Mouse (Mus musculus): ENCODE data around the gene Lsm3. TPM values are rescaled to one million over a fixed set of nuclear protein-coding genes. Genes with fewer than 3 reads are reported as not detected.

Lsm3 gene
- polyA plus RNA-seq, 1 experiment from 2014 or later = 185 TPM

- Histone ChIP-seq H3K4me2 (ENCODE audit: low read length) (no peak overlapping the region), H3K4me1 (ENCODE audit: control insufficient read depth in 2 of 2, insufficient read depth in 2 of 2, low read length in 2 of 2) (peaks cover 0 to 34% of the 10 kb centered on the region in 2 experiments; a peak in 3 of 4 replicates), H3K9ac (ENCODE audit: low read length) (no peak overlapping the region), H3K36me3 (ENCODE audit: control insufficient read depth, insufficient read depth, low read length) (peaks cover 29% of the 10 kb centered on the region), H3K4me3 (ENCODE audit: control insufficient read depth in 1 of 2, insufficient read depth in 1 of 2, low read depth in 1 of 2, low read length in 2 of 2) (no peak overlapping the region), H3K27ac (replicated peaks in 1 of 2; ENCODE audit: control insufficient read depth in 1 of 2, insufficient read depth in 1 of 2, low read depth in 2 of 2, low read length in 2 of 2) (no peak overlapping the region), H3K9me3 (ENCODE audit: control insufficient read depth, low read length) (no peaks in the 10 kb centered on the region), H3K27me3 (ENCODE audit: control insufficient read depth, insufficient read depth, low read length) (no peaks in the 10 kb centered on the region)
- no peak for ATAC-seq (ENCODE audit: insufficient number of reproducible peaks, insufficient read depth, low FRiP score, low read depth)
These were observed 1.6 kb upstream of the Lsm3 start for GRCm38 (mm10) chr6:91514135-91514534.

GRCm38 (mm10) chr6:91514737-91515362 is 878 bp upstream of the Lsm3 start:
- WGBS = 27% methylated on average over 10 of the region's 10 CpGs
- no peak for ATAC-seq (ENCODE audit: insufficient number of reproducible peaks, insufficient read depth, low FRiP score, low read depth)
- peak overlapping the region; percentile 92 for H3K4me2 ChIP-seq (ENCODE audit: low read length)
- H3K9ac ChIP-seq (ENCODE audit: low read length) = peak overlapping the region; percentile 87
- H3K27ac ChIP-seq (replicated peaks in 1 of 2; ENCODE audit: control insufficient read depth in 1 of 2, insufficient read depth in 1 of 2, low read depth in 2 of 2, low read length in 2 of 2) = 0 out of 4 replicates have a peak overlapping the region, but pooled peaks of 1 of the 2 experiments have one; percentile 20
- H3K4me3 ChIP-seq (ENCODE audit: control insufficient read depth in 1 of 2, insufficient read depth in 1 of 2, low read depth in 1 of 2, low read length in 2 of 2) = peak overlapping the region; percentile 89 to 97
- peaks cover 35% of the 10 kb centered on the region for H3K36me3 ChIP-seq (ENCODE audit: control insufficient read depth, insufficient read depth, low read length)
- H3K27me3 ChIP-seq (ENCODE audit: control insufficient read depth, insufficient read depth, low read length) = no peaks in the 10 kb centered on the region
- H3K9me3 ChIP-seq (ENCODE audit: control insufficient read depth, low read length) = no peaks in the 10 kb centered on the region
- H3K4me1 ChIP-seq (ENCODE audit: control insufficient read depth in 2 of 2, insufficient read depth in 2 of 2, low read length in 2 of 2) = peaks cover 0 to 34% of the 10 kb centered on the region in 2 experiments; a peak in 3 of 4 replicates

DNA sequence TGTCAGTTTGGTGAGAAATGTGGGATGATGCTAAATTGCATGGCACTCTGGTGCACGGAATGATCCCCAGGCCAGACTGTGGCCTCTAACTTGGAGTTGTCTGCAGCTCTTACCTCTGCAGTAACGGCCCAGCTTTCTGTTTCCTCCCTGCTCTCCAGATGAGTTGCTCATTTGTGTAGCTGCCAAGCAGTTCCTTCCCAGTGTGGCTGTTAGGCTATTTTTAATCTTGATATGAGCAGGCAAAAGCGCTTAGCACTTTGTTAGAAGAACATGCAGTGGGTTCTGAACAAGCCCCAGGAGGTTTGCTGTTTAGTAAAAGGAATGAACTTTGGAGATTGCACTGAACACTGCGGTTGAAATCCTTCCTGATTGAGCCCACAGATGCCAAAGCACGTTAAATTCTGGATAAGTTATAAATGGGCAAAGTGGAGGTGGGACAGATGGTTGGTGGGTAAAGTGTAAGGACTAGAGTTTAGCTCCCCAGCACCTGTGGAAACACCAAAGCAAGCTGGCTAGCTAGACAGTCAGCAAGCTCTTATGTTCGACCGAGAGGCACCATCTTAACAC is 2.8 kb downstream of the Lsm3 start:
- Histone ChIP-seq H3K9me3 (ENCODE audit: control insufficient read depth, low read length) (no peaks in the 10 kb centered on the region), H3K36me3 (ENCODE audit: control insufficient read depth, insufficient read depth, low read length) (peaks cover 67% of the 10 kb centered on the region), H3K27me3 (ENCODE audit: control insufficient read depth, insufficient read depth, low read length) (no peaks in the 10 kb centered on the region), H3K4me1 (ENCODE audit: control insufficient read depth in 2 of 2, insufficient read depth in 2 of 2, low read length in 2 of 2) (peaks cover 0 to 34% of the 10 kb centered on the region in 2 experiments; a peak in 3 of 4 replicates), H3K27ac (replicated peaks in 1 of 2; ENCODE audit: control insufficient read depth in 1 of 2, insufficient read depth in 1 of 2, low read depth in 2 of 2, low read length in 2 of 2) (peak overlapping the region; percentile 41 to 53), H3K9ac (ENCODE audit: low read length) (peak overlapping the region; percentile 30), H3K4me2 (ENCODE audit: low read length) (0 out of 2 replicates have a peak overlapping the region, but pooled peaks have one; percentile 6), H3K4me3 (ENCODE audit: control insufficient read depth in 1 of 2, insufficient read depth in 1 of 2, low read depth in 1 of 2, low read length in 2 of 2) (no peak overlapping the region)
- ATAC-seq (ENCODE audit: insufficient number of reproducible peaks, insufficient read depth, low FRiP score, low read depth) = no peak
- WGBS = 70% methylated on average over 7 of the region's 7 CpGs

- Histone ChIP-seq H3K27ac (replicated peaks in 1 of 2; ENCODE audit: control insufficient read depth in 1 of 2, insufficient read depth in 1 of 2, low read depth in 2 of 2, low read length in 2 of 2) (no peak overlapping the region), H3K4me2 (ENCODE audit: low read length) (no peak overlapping the region), H3K36me3 (ENCODE audit: control insufficient read depth, insufficient read depth, low read length) (peaks cover 74% of the 10 kb centered on the region), H3K4me1 (ENCODE audit: control insufficient read depth in 2 of 2, insufficient read depth in 2 of 2, low read length in 2 of 2) (peaks cover 0 to 9% of the 10 kb centered on the region in 2 experiments; a peak in 1 of 4 replicates), H3K9ac (ENCODE audit: low read length) (no peak overlapping the region), H3K27me3 (ENCODE audit: control insufficient read depth, insufficient read depth, low read length) (no peaks in the 10 kb centered on the region), H3K9me3 (ENCODE audit: control insufficient read depth, low read length) (no peaks in the 10 kb centered on the region), H3K4me3 (ENCODE audit: control insufficient read depth in 1 of 2, insufficient read depth in 1 of 2, low read depth in 1 of 2, low read length in 2 of 2) (no peak overlapping the region)
- 93% methylated on average over 5 of the region's 5 CpGs for WGBS
- ATAC-seq (ENCODE audit: insufficient number of reproducible peaks, insufficient read depth, low FRiP score, low read depth) = no peak
These were observed 7.1 kb downstream of the Lsm3 start for GRCm38 (mm10) chr6:91522816-91523215.

DNA sequence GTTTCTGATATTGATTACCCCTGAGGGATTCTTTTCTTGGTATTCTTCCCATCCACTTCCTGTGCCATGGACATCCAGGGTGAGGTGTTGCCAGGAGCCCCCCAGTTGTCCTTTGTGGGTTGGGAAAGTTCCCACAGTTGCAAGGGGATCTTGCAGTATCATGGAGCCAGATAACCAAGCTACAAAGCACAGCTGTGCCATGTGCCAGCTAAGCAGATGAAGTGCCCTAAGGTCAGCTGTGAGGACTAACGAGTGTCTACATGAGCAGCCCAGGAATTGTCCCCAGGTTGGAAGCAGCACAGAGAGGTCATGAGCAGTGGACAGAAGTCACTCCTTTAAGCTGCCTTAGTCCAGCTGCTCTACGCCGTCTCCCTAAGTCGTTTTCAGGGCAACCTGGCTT is 9.8 kb downstream of the Lsm3 start:
- no peak overlapping the region for H3K4me3 ChIP-seq (ENCODE audit: control insufficient read depth in 1 of 2, insufficient read depth in 1 of 2, low read depth in 1 of 2, low read length in 2 of 2)
- H3K36me3 ChIP-seq (ENCODE audit: control insufficient read depth, insufficient read depth, low read length) = peaks cover 52% of the 10 kb centered on the region
- no peaks in the 10 kb centered on the region for H3K9me3 ChIP-seq (ENCODE audit: control insufficient read depth, low read length)
- no peak for ATAC-seq (ENCODE audit: insufficient number of reproducible peaks, insufficient read depth, low FRiP score, low read depth)
- no peak overlapping the region for H3K27ac ChIP-seq (replicated peaks in 1 of 2; ENCODE audit: control insufficient read depth in 1 of 2, insufficient read depth in 1 of 2, low read depth in 2 of 2, low read length in 2 of 2)
- 75% methylated on average over 4 of the region's 4 CpGs for WGBS
- H3K4me2 ChIP-seq (ENCODE audit: low read length) = no peak overlapping the region
- H3K9ac ChIP-seq (ENCODE audit: low read length) = no peak overlapping the region
- peaks cover 0 to 11% of the 10 kb centered on the region in 2 experiments; a peak in 3 of 4 replicates for H3K4me1 ChIP-seq (ENCODE audit: control insufficient read depth in 2 of 2, insufficient read depth in 2 of 2, low read length in 2 of 2)
- H3K27me3 ChIP-seq (ENCODE audit: control insufficient read depth, insufficient read depth, low read length) = 0 out of 2 replicates have a peak, but pooled peaks cover 6% of the 10 kb centered on the region

- Histone ChIP-seq H3K4me3 (ENCODE audit: control insufficient read depth in 1 of 2, insufficient read depth in 1 of 2, low read depth in 1 of 2, low read length in 2 of 2) (no peak overlapping the region), H3K27ac (replicated peaks in 1 of 2; ENCODE audit: control insufficient read depth in 1 of 2, insufficient read depth in 1 of 2, low read depth in 2 of 2, low read length in 2 of 2) (peak overlapping the region in 1 of 2 experiments; percentile 56; a peak in 2 of 4 replicates), H3K9me3 (ENCODE audit: control insufficient read depth, low read length) (no peaks in the 10 kb centered on the region), H3K36me3 (ENCODE audit: control insufficient read depth, insufficient read depth, low read length) (peaks cover 34% of the 10 kb centered on the region), H3K4me1 (ENCODE audit: control insufficient read depth in 2 of 2, insufficient read depth in 2 of 2, low read length in 2 of 2) (peaks cover 8 to 19% of the 10 kb centered on the region in 2 experiments), H3K9ac (ENCODE audit: low read length) (no peak overlapping the region), H3K4me2 (ENCODE audit: low read length) (no peak overlapping the region), H3K27me3 (ENCODE audit: control insufficient read depth, insufficient read depth, low read length) (peaks cover 9% of the 10 kb centered on the region)
- WGBS = 46% methylated on average over 5 of the region's 5 CpGs
- no peak for ATAC-seq (ENCODE audit: insufficient number of reproducible peaks, insufficient read depth, low FRiP score, low read depth)
These were observed 11.6 kb downstream of the Lsm3 start for GRCm38 (mm10) chr6:91527227-91527860.

DNA sequence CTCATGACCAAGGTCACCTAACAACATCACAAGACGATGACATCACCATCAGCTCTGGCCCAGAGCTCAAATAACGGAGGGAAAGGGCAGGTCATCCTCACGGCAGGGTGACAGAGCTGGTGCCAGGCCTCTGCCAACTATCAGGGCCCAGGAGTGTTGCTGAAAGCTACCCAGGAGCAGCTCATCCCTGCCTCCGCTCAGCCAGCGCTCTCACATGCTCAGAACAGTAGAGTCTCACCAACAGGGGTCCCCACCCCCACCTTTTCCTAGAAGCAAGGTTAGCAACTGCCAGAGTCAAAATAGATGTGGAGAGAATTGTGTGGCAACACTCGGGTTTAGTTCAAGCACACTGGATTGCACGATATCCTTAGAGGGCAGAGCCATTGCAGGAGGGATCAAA is 12.5 kb downstream of the Lsm3 start:
- H3K4me3 ChIP-seq (ENCODE audit: control insufficient read depth in 1 of 2, insufficient read depth in 1 of 2, low read depth in 1 of 2, low read length in 2 of 2) = no peak overlapping the region
- H3K9me3 ChIP-seq (ENCODE audit: control insufficient read depth, low read length) = no peaks in the 10 kb centered on the region
- H3K27ac ChIP-seq (replicated peaks in 1 of 2; ENCODE audit: control insufficient read depth in 1 of 2, insufficient read depth in 1 of 2, low read depth in 2 of 2, low read length in 2 of 2) = peak overlapping the region; percentile 28 to 56; a peak in 3 of 4 replicates
- peaks cover 13% of the 10 kb centered on the region for H3K27me3 ChIP-seq (ENCODE audit: control insufficient read depth, insufficient read depth, low read length)
- 55% methylated on average over 7 of the region's 7 CpGs for WGBS
- H3K36me3 ChIP-seq (ENCODE audit: control insufficient read depth, insufficient read depth, low read length) = peaks cover 25% of the 10 kb centered on the region
- no peak overlapping the region; the same call in 1 of the 2 replicates for H3K9ac ChIP-seq (ENCODE audit: low read length)
- peak; percentile 45; the same call in 1 of the 2 replicates for ATAC-seq (ENCODE audit: insufficient number of reproducible peaks, insufficient read depth, low FRiP score, low read depth)
- peaks cover 8 to 19% of the 10 kb centered on the region in 2 experiments for H3K4me1 ChIP-seq (ENCODE audit: control insufficient read depth in 2 of 2, insufficient read depth in 2 of 2, low read length in 2 of 2)
- H3K4me2 ChIP-seq (ENCODE audit: low read length) = no peak overlapping the region

Data from heart, embryonic 14.5 days (tissue).